Mouse (Mus musculus): Measurements from ENCODE around the gene Efcab9.

- no peak for TF ChIP-seq CTCF (IDR thresholded peaks at IDR 0.05; ENCODE audit: low read depth, low read length)
- no peak for TF ChIP-seq POLR2A (IDR thresholded peaks at IDR 0.05; ENCODE audit: borderline replicate concordance, low read depth, low read length)
Observed at GRCm38 (mm10) chr11:32505091-32505739, 26.7 kb downstream of the Efcab9 start.
